8 mouse cellular contexts compared by ENCODE assay signal in genomic region chr16:49278478-49278877, GRCm38 (mm10).
A peak's percentile ranks its signal among the peaks of the same experiment; 100 is the strongest.
DNase-seq lines count a peak whose midpoint lies in the region; ATAC-seq lines count a peak whose summit lies in the region.

No protein-coding gene starts in this region.

- no peaks in the 10 kb centered on the region for H3K36me3 ChIP-seq in embryonic facial prominence, embryonic 14.5 days (ENCODE audit: control insufficient read depth, insufficient read depth, low read length)

- 5% methylated on average over 2 of the region's 2 CpGs for whole genome bisulfite sequencing in embryonic facial prominence, embryonic 14.5 days

- no peak overlapping the region for H3K9ac ChIP-seq in embryonic facial prominence, embryonic 14.5 days (ENCODE audit: low read depth, low read length)

- no peaks in the 10 kb centered on the region for H3K9me3 ChIP-seq in embryonic facial prominence, embryonic 14.5 days (ENCODE audit: control insufficient read depth, low read length)

- H3K4me2 ChIP-seq in embryonic facial prominence, embryonic 14.5 days (ENCODE audit: low read depth, low read length): no peak overlapping the region

- 0 out of 2 replicates have a peak, but pooled peaks cover 2% of the 10 kb centered on the region for H3K4me1 ChIP-seq in embryonic facial prominence, embryonic 14.5 days (ENCODE audit: control insufficient read depth, insufficient read depth, low read length)

- peak; percentile 17 for DNase-seq in MN1 (ENCODE audit: low spot score)
- DNase-seq in brain, adult 2 months (ENCODE audit: low read depth, low spot score): peak; percentile 82
- DNase-seq in embryonic facial prominence, embryonic 14.5 days (ENCODE audit: low spot score): peak; percentile 81
- peak; percentile 84 for DNase-seq in heart, postnatal 4 days
- DNase-seq in layer of hippocampus, adult 18-20 months (ENCODE audit: low spot score in 2 of 2): peak; percentile 23 to 83
- peak; percentile 84 for DNase-seq in lung, postnatal 14 days
- DNase-seq in retina, postnatal 7 days (ENCODE audit: low read depth, low spot score): peak; percentile 57

- no peak overlapping the region for H3K4me3 ChIP-seq in embryonic facial prominence, embryonic 14.5 days (ENCODE audit: low read depth, low read length)

- peak; percentile 68; the same call in 1 of the 2 replicates for ATAC-seq in embryonic facial prominence, embryonic 14.5 days (ENCODE audit: low read depth)
- no peak for ATAC-seq in erythroblast, adult 5-6 weeks (replicated peaks; ENCODE audit: low FRiP score, poor library complexity, severe bottlenecking)

- H3K27ac ChIP-seq in embryonic facial prominence, embryonic 14.5 days (replicated peaks; ENCODE audit: low read depth, low read length): no peak overlapping the region

- H3K27me3 ChIP-seq in embryonic facial prominence, embryonic 14.5 days (replicated peaks; ENCODE audit: control insufficient read depth, insufficient read depth, low read length): no peaks in the 10 kb centered on the region

Comparison
In these comparisons a context has a peak if more than half of its experiments do, and no peak if none do; other contexts are left out.
1. DNase-seq: peak in every context shown above with its lines; median percentile 84 in heart, postnatal 4 days; 84 in lung, postnatal 14 days; 82 in brain, adult 2 months; 81 in embryonic facial prominence, embryonic 14.5 days; 57 in retina, postnatal 7 days; 53 in layer of hippocampus, adult 18-20 months; 17 in MN1.